Mouse (Mus musculus) embryonic facial prominence, embryonic 11.5 days (tissue): Measurements from ENCODE around the gene Emp3. TPM values are rescaled to one million over a fixed set of nuclear protein-coding genes. Genes with fewer than 3 reads are reported as not detected.
A peak's percentile ranks its signal among the peaks of the same experiment; 100 is the strongest.
"Not testable (repeated sequence)": the region's sequence is repeated elsewhere in the genome, so short reads cannot be mapped to it uniquely, and the experiment has no call there.

Source experiments
- ATAC-seq: fragments of 200-750 bp; cut with Nextera tagmentation; replicated peaks from 2 replicates; pipeline ENCODE4 v1.8.0; 2017; ENCODE audit warnings: low read depth; ENCODE audit not compliant: insufficient number of reproducible peaks, low FRiP score, low TSS enrichment
- DNase-seq: peaks from one replicate; pipeline ENCODE4 v3.0.0-alpha.2; 2015; ENCODE audit warnings: low spot score
- H3K27ac ChIP-seq: fragments of 300-500 bp; sonication (generic); replicated peaks from 2 replicates; pipeline ENCODE4 v1.5.1; 2014; ENCODE audit warnings: mild to moderate bottlenecking, low read depth, low read length, control low read depth
- H3K27me3 ChIP-seq: fragments of 300-500 bp; sonication (generic); 2 replicates; pipeline ENCODE4 v1.6.1; 2014; ENCODE audit warnings: mild to moderate bottlenecking, low read length, moderate library complexity, mixed read lengths; ENCODE audit not compliant: control insufficient read depth, insufficient read depth
- H3K36me3 ChIP-seq: fragments of 300-500 bp; sonication (generic); replicated peaks from 2 replicates; pipeline ENCODE4 v1.6.1; 2014; ENCODE audit warnings: low read depth, mild to moderate bottlenecking, low read length, moderate library complexity, mixed read lengths; ENCODE audit not compliant: control insufficient read depth, insufficient read depth
- H3K4me1 ChIP-seq: fragments of 300-500 bp; sonication (generic); 2 replicates; pipeline ENCODE4 v1.6.1; 2014; ENCODE audit warnings: low read length, mixed read lengths; ENCODE audit not compliant: control insufficient read depth, insufficient read depth
- H3K4me2 ChIP-seq: fragments of 300-500 bp; sonication (generic); 2 replicates; pipeline ENCODE4 v1.6.1; 2014; ENCODE audit warnings: low read depth, mild to moderate bottlenecking, control low read depth, low read length, moderate library complexity
- H3K4me3 ChIP-seq: fragments of 300-500 bp; sonication (generic); 2 replicates; pipeline ENCODE4 v1.5.1; 2014; ENCODE audit warnings: low read depth, low read length, control low read depth
- H3K9ac ChIP-seq: fragments of 300-500 bp; sonication (generic); replicated peaks from 2 replicates; pipeline ENCODE4 v1.6.1; 2014; ENCODE audit warnings: mild to moderate bottlenecking, control low read depth, low read length
- H3K9me3 ChIP-seq: fragments of 300-500 bp; sonication (generic); replicated peaks from 2 replicates; pipeline ENCODE4 v1.6.1; 2016; ENCODE audit warnings: mild to moderate bottlenecking, low read length, inconsistent platforms, mixed read lengths; ENCODE audit not compliant: control insufficient read depth
- WGBS: fragments of 180-500 bp; shearing (Covaris S2); extraction: QIAGEN DNeasy Blood & Tissue Kit; methylation state at CpG from one replicate; pipeline ENCODE4 v1.1.7; 2014; 5-methylcytosine and 5-hydroxymethylcytosine counted together
- polyA plus RNA-seq: library from polyadenylated mRNA; unstranded; fragments of >200 nt; fragmentation: Nextera tagmentation; extraction: Ambion mirVana; gene quantifications from 2 replicates; pipeline ENCODE4 v1.2.1, GENCODE M21; 2014

The Emp3 gene
- polyA plus RNA-seq, 1 experiment from 2014 or later = 24.9 TPM

DNA sequence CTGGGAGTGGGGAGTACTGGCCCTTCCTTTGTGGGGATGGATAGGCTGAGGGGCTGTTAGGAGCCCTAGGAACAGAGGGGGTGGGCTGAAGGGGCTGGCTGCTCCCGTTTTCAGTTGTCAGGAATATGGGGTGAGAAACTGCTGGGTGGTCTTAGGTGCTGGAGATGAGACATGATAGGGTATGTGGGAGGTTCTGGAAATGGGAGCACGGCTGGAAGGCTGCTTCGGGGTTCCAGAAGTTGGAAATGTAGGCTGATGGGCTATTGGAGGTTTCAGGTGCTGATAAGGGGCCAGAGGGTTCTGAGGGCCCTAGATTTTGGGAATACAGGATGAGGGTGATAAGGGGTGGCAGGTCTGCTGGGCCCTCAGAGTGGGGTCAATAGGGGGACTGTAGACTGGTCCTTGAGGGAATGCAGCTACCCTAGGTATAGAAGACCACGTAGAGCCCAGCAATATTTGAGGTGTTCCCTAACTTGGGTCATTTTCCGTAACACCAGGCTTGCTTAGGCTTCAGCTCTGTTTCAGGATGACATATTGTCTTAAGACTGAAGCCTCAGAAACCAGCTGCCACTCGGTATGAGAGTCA is 25.2 kb downstream of the Emp3 start:
- Histone ChIP-seq H3K27me3 (no peaks in the 10 kb centered on the region), H3K9ac (peak overlapping the region; percentile 37; the same call in 1 of the 2 replicates), H3K4me3 (peak overlapping the region; percentile 49; the same call in 1 of the 2 replicates), H3K4me2 (peak overlapping the region; percentile 14; the same call in 1 of the 2 replicates), H3K9me3 (no peaks in the 10 kb centered on the region), H3K4me1 (no peaks in the 10 kb centered on the region), H3K36me3 (no peaks in the 10 kb centered on the region), H3K27ac (no peak overlapping the region)
- no peak for DNase-seq
- WGBS = 70% methylated on average over 6 of the region's 6 CpGs
- ATAC-seq = peak; percentile 55

DNA sequence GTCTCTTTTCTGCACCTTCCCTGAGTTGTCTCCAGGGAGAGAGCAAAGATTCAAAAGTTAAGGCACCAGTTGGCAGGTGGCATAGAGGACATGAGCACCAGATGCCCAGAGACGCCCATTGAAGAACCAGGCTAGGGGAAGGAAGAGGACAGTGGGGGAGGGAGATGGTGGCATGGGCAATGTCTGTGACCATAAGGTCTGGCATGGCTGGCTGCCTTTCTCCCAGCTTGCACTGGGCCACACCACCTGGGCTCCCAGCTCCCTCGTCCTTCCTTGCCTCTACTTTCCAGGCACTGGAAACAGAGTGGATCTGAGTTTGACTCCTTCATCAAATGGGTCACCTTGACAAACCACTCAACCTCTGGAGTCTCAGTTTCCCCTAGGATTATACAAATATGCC is 28.6 kb downstream of the Emp3 start:
- Histone ChIP-seq H3K36me3 (no peaks in the 10 kb centered on the region), H3K27me3 (no peaks in the 10 kb centered on the region), H3K4me2 (no peak overlapping the region), H3K27ac (no peak overlapping the region), H3K9ac (no peak overlapping the region), H3K4me1 (no peaks in the 10 kb centered on the region), H3K9me3 (no peaks in the 10 kb centered on the region), H3K4me3 (no peak overlapping the region)
- ATAC-seq = no peak
- WGBS = 85% methylated on average over 2 of the region's 2 CpGs
- no peak for DNase-seq

DNA sequence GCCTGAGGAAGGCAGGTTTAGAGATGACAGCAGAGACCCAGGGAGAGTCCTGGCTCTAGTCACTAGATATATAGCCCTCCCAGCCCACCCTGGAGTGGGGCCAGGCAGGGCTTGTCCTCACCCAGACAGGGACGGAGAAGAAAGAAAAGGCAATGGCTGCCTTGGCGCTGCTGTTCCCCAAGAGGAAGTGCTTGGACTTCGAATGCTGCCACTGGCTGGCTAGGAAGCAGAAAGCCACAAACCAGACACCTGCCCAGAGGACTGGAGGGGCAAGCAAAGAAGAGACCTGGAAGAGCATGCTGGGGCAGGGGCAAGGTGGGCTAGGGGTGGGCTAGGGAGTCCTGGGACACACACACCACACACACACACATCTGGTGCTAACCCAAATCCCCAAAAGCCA is 34.0 kb downstream of the Emp3 start:
- WGBS = 62% methylated on average over 3 of the region's 3 CpGs
- Histone ChIP-seq H3K27ac (no peak overlapping the region), H3K4me2 (no peak overlapping the region), H3K4me1 (no peaks in the 10 kb centered on the region), H3K9ac (no peak overlapping the region), H3K27me3 (no peaks in the 10 kb centered on the region), H3K4me3 (no peak overlapping the region), H3K36me3 (peaks cover 3% of the 10 kb centered on the region), H3K9me3 (no peaks in the 10 kb centered on the region)
- DNase-seq = no peak
- no peak for ATAC-seq

DNA sequence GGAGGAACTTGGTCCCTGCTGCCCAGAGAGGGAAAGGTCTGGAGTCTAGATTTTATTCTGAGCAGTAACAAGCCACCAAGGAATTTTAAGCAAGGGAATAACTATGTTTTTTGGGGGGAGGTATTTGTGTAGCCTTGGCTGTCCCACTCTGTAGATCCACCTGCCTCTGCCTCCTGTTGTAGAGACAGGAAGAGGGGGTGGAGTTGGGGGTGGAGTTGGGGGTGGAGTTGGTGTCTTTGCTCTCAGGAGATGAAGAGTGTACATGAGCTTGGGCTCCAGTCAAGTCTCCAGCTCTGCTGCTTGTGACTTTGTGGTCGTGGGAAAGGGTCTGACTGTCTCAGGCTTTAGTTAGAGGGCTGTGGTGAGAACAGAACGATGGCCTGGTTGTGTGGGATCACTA is 40.2 kb downstream of the Emp3 start:
- no peaks in the 10 kb centered on the region for H3K4me1 ChIP-seq
- H3K36me3 ChIP-seq = peaks cover 16% of the 10 kb centered on the region
- WGBS = 90% methylated on average over 2 of the region's 2 CpGs
- H3K9ac ChIP-seq = no peak overlapping the region
- no peak overlapping the region for H3K4me2 ChIP-seq
- no peak overlapping the region for H3K27ac ChIP-seq
- DNase-seq (no peak), ATAC-seq (no peak)
- no peaks in the 10 kb centered on the region for H3K27me3 ChIP-seq
- H3K4me3 ChIP-seq = no peak overlapping the region
- no peaks in the 10 kb centered on the region for H3K9me3 ChIP-seq

DNA sequence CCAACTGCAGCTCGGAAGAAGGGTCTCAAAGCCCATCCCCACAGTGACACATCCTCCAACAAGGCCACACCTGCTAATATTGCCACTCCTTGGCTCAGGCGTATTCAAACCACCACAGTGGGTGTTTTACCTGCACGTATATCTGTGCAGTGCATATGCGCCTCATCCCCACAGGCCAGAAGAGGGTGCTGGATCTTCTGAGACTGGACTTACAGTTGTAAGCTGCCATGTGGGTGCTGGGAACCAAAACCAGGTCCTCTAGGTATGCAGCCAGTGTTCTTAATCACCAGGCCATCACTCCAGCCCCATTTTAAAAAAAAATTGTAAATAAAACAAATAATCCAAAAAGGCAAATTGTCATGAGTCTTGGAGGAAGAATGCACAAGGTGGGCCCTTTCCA is 40.7 kb downstream of the Emp3 start:
- no peak overlapping the region for H3K9ac ChIP-seq
- no peaks in the 10 kb centered on the region for H3K4me1 ChIP-seq
- no peak overlapping the region for H3K4me2 ChIP-seq
- no peaks in the 10 kb centered on the region for H3K9me3 ChIP-seq
- H3K4me3 ChIP-seq = no peak overlapping the region
- no peaks in the 10 kb centered on the region for H3K27me3 ChIP-seq
- ATAC-seq = no peak
- no peak overlapping the region for H3K27ac ChIP-seq
- H3K36me3 ChIP-seq = peaks cover 16% of the 10 kb centered on the region
- no peak for DNase-seq
- over 99% methylated on average over 4 of the region's 4 CpGs for WGBS

DNA sequence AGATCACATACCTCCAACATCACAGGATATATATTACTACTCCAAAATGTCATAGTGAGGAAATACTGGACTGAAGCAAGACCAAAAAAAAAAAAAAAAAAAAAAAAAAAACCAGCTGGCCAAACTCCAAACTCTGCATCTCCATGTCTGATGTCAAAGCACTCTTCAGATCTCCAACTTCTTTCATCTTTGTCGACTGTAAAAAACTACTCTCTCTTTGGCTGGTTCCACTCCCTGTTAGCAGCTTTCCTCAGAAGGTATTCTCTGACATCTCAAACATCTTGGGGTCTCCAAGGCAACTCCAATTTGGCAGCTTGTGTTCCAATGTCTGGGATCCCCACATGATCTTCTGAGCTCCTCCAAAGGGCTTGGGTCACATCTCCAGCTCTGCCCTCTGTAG is 42.9 kb downstream of the Emp3 start, which contains the start of gene Grin2d:
Grin2d (minus strand) TSS at position 101 of the 400 bp plus-strand sequence.
- not testable (repeated sequence) for ATAC-seq, H3K9me3 ChIP-seq, H3K27me3 ChIP-seq, H3K4me1 ChIP-seq, H3K27ac ChIP-seq, H3K4me2 ChIP-seq, DNase-seq, H3K4me3 ChIP-seq, H3K9ac ChIP-seq
- 100% methylated on average over 1 of the region's 1 CpGs for WGBS
- H3K36me3 ChIP-seq = peaks cover 14% of the 10 kb centered on the region

DNA sequence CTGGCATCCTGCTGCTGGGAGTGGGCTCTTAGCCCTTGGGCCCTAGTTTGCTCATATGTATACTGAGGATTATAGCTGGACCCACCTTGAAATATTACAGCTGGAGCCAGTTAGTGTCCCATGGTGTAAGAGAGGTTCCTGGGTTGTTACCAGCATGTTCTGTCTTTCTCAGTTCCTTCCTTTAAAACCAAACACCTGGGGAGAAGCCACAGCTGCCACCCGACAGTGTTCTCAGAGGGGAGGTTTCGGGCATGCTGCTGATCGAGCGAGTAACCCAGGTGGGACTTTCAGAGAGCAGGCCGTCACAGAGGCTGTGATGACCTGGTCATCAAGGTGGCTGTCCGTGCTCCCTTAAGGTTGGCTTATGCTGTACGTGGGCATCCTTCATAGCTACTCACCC is 44.3 kb downstream of the Emp3 start:
- no peak overlapping the region for H3K27ac ChIP-seq
- peaks cover 14% of the 10 kb centered on the region for H3K36me3 ChIP-seq
- no peak overlapping the region for H3K4me3 ChIP-seq
- H3K9me3 ChIP-seq = no peaks in the 10 kb centered on the region
- no peak overlapping the region for H3K9ac ChIP-seq
- DNase-seq = no peak
- WGBS = 95% methylated on average over 7 of the region's 7 CpGs
- ATAC-seq = no peak
- H3K4me1 ChIP-seq = no peaks in the 10 kb centered on the region
- H3K4me2 ChIP-seq = no peak overlapping the region
- H3K27me3 ChIP-seq = no peaks in the 10 kb centered on the region

DNA sequence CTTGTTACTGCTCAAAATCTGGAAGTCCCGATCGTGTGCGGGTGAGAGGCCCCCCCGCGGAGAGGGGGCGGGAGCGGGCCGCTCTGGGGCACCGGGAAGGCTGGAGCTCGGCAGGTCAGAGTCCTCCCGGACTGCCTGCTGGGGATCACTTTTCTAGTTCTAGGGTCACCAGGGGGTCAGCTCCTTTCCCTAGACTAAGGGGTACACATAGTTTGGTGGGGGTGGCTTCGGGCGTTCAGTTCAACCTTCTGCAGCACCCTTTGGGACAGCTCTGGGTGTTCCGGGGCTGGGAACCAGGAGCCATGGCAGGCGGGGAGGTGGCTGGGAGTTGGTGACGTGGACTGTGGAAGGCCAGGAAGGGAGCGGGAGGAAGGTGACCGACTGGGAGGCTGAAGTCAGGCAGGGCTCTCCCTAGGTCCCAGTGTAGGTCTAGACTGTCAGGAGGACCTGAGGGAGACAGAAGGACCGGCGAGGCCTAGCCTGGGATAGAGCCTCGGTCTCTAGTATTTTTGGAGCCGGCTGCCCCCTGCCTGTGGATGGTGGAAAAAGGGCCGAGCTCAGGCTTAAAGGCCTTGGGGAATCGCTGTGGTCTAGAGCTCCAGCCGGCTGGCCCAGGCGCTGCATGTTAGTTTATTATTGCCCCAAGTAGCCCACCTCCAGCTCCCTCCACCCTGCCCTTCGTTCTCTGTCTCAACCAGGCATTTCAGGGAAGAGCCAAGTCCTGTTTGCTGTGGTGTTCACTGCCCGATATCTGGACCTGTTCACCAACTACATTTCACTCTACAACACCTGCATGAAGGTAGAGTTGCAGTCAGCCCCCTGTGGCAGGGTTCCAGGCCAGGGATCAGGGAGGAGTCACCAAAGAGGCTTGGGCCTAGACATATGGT is 47.9 kb downstream of the Emp3 start:
- H3K9me3 ChIP-seq = no peaks in the 10 kb centered on the region
- peaks cover 8% of the 10 kb centered on the region for H3K4me1 ChIP-seq
- DNase-seq = peak; percentile 66
- peak overlapping the region; percentile 91 for H3K4me2 ChIP-seq
- H3K9ac ChIP-seq = peak overlapping the region; percentile 92
- peaks cover 24% of the 10 kb centered on the region for H3K27me3 ChIP-seq
- peak overlapping the region; percentile 89 for H3K27ac ChIP-seq
- H3K4me3 ChIP-seq = peak overlapping the region; percentile 85
- peak; percentile 50 for ATAC-seq
- peaks cover 8% of the 10 kb centered on the region; the same call in 1 of the 2 replicates for H3K36me3 ChIP-seq
- WGBS = 3% methylated on average over 28 of the region's 28 CpGs
